28 mouse cellular contexts compared by ENCODE assay signal in the genomic region with DNA sequence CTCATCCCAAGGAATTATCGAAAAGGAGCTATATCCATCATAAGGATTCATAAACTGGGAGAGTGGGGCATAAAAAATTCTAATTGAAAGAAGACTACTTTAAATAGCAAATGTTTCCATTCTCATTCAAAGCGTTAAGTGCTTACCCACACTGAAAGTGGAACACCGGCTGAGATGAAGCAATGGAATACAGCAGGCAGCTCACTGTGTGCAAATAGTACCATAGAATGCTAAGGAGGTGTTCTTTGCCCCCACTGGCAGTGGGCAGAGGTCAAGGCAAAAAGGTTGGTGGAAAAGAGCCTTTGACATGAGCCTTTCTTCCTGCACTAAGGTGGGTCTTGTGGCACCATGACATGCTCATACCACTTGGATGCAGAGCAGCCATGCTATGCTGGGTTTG.
"Had no signal": no experiment of that assay in that cellular context is flagged by ENCODE, and none has a peak within 500 bp of the region (broad histone marks: within the 10 kb centered on the region; RNA-seq: fewer than 3 reads in every experiment).

No protein-coding gene starts in this region.

- H3K4me1 ChIP-seq: liver, embryonic 12.5 days; liver, embryonic 13.5 days; liver, embryonic 15.5 days; lung, embryonic 15.5 days; megakaryocyte, embryonic 14.5 days; midbrain, embryonic 10.5 days; midbrain, embryonic 12.5 days; midbrain, embryonic 15.5 days had no signal

- DNase-seq: layer of hippocampus, postnatal 36 days; left cerebral cortex, postnatal 4 days; liver; liver, embryonic 13.5 days; liver, postnatal 0 days; lung, adult 18-20 months; lung, adult 2 months; lung, embryonic 14.5 days; lung, postnatal 14 days; lung, postnatal 36 days had no signal

- H3K9me3 ChIP-seq: limb, embryonic 10.5 days; limb, embryonic 12.5 days; limb, embryonic 13.5 days; limb, embryonic 15.5 days; liver, embryonic 12.5 days; liver, embryonic 13.5 days; liver, embryonic 15.5 days; lung, embryonic 15.5 days; midbrain, embryonic 10.5 days; midbrain, embryonic 12.5 days; midbrain, embryonic 13.5 days; midbrain, embryonic 15.5 days had no signal

- H3K27me3 ChIP-seq: limb, embryonic 12.5 days; limb, embryonic 13.5 days; limb, embryonic 15.5 days; liver, embryonic 12.5 days; liver, embryonic 13.5 days; liver, embryonic 15.5 days; lung, embryonic 15.5 days; megakaryocyte, embryonic 14.5 days; midbrain, embryonic 12.5 days; midbrain, embryonic 13.5 days; midbrain, embryonic 15.5 days had no signal

- H3K27ac ChIP-seq: left cerebral cortex, adult 2 months; limb, embryonic 10.5 days; limb, embryonic 12.5 days; limb, embryonic 13.5 days; limb, embryonic 15.5 days; liver, embryonic 12.5 days; liver, embryonic 13.5 days; liver, embryonic 14.5 days; liver, embryonic 15.5 days; lung, embryonic 15.5 days; macrophage; midbrain, embryonic 10.5 days; midbrain, embryonic 12.5 days; midbrain, embryonic 13.5 days; midbrain, embryonic 15.5 days had no signal

- H3K4me2 ChIP-seq: limb, embryonic 12.5 days; limb, embryonic 13.5 days; limb, embryonic 15.5 days; liver, embryonic 11.5 days; liver, embryonic 12.5 days; liver, embryonic 13.5 days; liver, embryonic 15.5 days; lung, embryonic 14.5 days; lung, embryonic 15.5 days; midbrain, embryonic 12.5 days; midbrain, embryonic 13.5 days; midbrain, embryonic 15.5 days had no signal

- H3K9ac ChIP-seq: limb, embryonic 12.5 days; limb, embryonic 13.5 days; limb, embryonic 15.5 days; liver, embryonic 12.5 days; liver, embryonic 13.5 days; liver, embryonic 14.5 days; liver, embryonic 15.5 days; liver, postnatal 0 days; lung, embryonic 14.5 days; lung, embryonic 15.5 days; midbrain, embryonic 12.5 days; midbrain, embryonic 13.5 days; midbrain, embryonic 15.5 days had no signal

- H3K4me3 ChIP-seq: left cerebral cortex, adult 2 months; limb, embryonic 10.5 days; limb, embryonic 12.5 days; limb, embryonic 13.5 days; limb, embryonic 15.5 days; liver, embryonic 12.5 days; liver, embryonic 13.5 days; liver, embryonic 15.5 days; lung, embryonic 15.5 days; megakaryocyte, embryonic 14.5 days; midbrain, embryonic 10.5 days; midbrain, embryonic 12.5 days; midbrain, embryonic 13.5 days; midbrain, embryonic 15.5 days; myocyte had no signal

- H3K36me3 ChIP-seq: limb, embryonic 10.5 days; limb, embryonic 12.5 days; limb, embryonic 13.5 days; limb, embryonic 15.5 days; liver, embryonic 12.5 days; liver, embryonic 13.5 days; liver, embryonic 15.5 days; lung, embryonic 15.5 days; midbrain, embryonic 10.5 days; midbrain, embryonic 12.5 days; midbrain, embryonic 13.5 days; midbrain, embryonic 15.5 days had no signal

- ATAC-seq: liver, embryonic 12.5 days; liver, postnatal 0 days; midbrain, embryonic 13.5 days; midbrain, embryonic 15.5 days; midbrain, embryonic 16.5 days had no signal
